Mouse (Mus musculus): Measurements from ENCODE around the gene Phtf2. TPM values are rescaled to one million over a fixed set of nuclear protein-coding genes. Genes with fewer than 3 reads are reported as not detected.
A peak's percentile ranks its signal among the peaks of the same experiment; 100 is the strongest.

Gene Phtf2
- polyA plus RNA-seq, 1 experiment = 2.7 TPM

DNA sequence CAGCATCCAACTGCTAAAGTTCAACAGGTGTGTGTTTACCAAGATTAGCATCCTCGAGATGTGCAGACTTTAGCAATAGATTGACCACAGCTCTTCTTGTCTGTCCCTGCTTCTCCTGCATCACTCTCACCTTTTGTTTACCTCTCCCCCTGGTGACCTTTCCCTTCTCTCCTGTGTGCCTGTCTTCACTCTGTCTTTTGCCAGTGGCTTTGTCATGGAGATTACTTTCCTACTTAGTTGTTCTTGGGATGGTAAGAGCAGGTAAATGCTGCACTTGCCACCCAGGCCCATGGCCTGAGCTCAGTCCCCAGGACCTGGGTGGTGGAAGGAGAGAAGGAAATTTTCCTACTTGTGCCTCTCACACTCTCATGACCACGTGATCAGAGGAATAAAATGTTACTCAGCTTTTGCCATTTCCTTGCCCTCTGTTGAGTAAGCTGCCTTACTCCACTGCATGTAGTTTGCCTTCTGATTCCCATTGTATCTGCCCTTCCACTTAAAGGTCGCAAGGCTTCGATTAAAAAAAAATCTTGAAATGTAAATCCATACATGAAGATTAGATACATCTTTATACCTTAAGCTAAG, 2.2 kb upstream of the Phtf2 start:
- TF ChIP-seq POLR2A (IDR thresholded peaks at IDR 0.05; ENCODE audit: control insufficient read depth, low read depth, low read length) = no peak
- TF ChIP-seq CTCF (IDR thresholded peaks at IDR 0.05; ENCODE audit: control insufficient read depth, insufficient read depth, insufficient replicate concordance, low read depth, low read length) = no peak
- Histone ChIP-seq H3K4me3 (ENCODE audit: control insufficient read depth, low read depth, low read length) (no peak overlapping the region), H3K4me1 (ENCODE audit: control insufficient read depth, insufficient read depth, low read length) (peaks cover 4% of the 10 kb centered on the region; the same call in 1 of the 2 replicates), H3K27me3 (ENCODE audit: control insufficient read depth, insufficient read depth, low read length) (no peaks in the 10 kb centered on the region), H3K36me3 (ENCODE audit: control insufficient read depth, insufficient read depth, low read length) (no peaks in the 10 kb centered on the region), H3K27ac (ENCODE audit: control insufficient read depth, insufficient read depth, low read depth, low read length) (no peak overlapping the region)

- Histone ChIP-seq H3K27ac (ENCODE audit: control insufficient read depth, insufficient read depth, low read depth, low read length) (peak overlapping the region; percentile 87), H3K27me3 (ENCODE audit: control insufficient read depth, insufficient read depth, low read length) (no peaks in the 10 kb centered on the region), H3K4me3 (ENCODE audit: control insufficient read depth, low read depth, low read length) (peak overlapping the region; percentile 95), H3K36me3 (ENCODE audit: control insufficient read depth, insufficient read depth, low read length) (no peaks in the 10 kb centered on the region), H3K4me1 (ENCODE audit: control insufficient read depth, insufficient read depth, low read length) (peaks cover 4% of the 10 kb centered on the region; the same call in 1 of the 2 replicates)
- TF ChIP-seq CTCF (IDR thresholded peaks at IDR 0.05; ENCODE audit: control insufficient read depth, insufficient read depth, insufficient replicate concordance, low read depth, low read length) = no peak
These were observed 838 bp downstream of the Phtf2 start for GRCm38 (mm10) chr5:20880797-20881775.

DNA sequence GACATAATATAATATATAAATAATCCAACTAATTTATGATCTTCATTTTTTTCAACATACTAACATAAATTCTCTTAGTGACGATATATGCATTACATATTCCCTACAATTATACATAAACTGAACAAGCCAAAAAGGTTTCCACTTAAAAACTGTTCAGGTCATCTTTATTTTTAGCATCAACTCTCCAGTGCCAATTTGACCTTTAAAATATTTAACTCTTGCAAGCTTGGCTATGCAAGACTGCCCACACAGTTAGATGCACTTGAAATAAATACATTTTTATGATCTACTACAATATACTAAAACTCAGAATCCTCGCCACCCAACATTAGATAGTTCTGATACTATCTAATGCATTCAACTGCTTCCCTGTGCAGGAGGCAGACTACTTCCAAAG, 1.5 kb downstream of the Phtf2 start:
- Histone ChIP-seq H3K36me3 (ENCODE audit: control insufficient read depth, insufficient read depth, low read length) (no peaks in the 10 kb centered on the region), H3K27ac (ENCODE audit: control insufficient read depth, insufficient read depth, low read depth, low read length) (no peak overlapping the region), H3K27me3 (ENCODE audit: control insufficient read depth, insufficient read depth, low read length) (no peaks in the 10 kb centered on the region), H3K4me3 (ENCODE audit: control insufficient read depth, low read depth, low read length) (no peak overlapping the region), H3K4me1 (ENCODE audit: control insufficient read depth, insufficient read depth, low read length) (peaks cover 4% of the 10 kb centered on the region; the same call in 1 of the 2 replicates)
- TF ChIP-seq POLR2A (IDR thresholded peaks at IDR 0.05; ENCODE audit: control insufficient read depth, low read depth, low read length) (no peak), CTCF (IDR thresholded peaks at IDR 0.05; ENCODE audit: control insufficient read depth, insufficient read depth, insufficient replicate concordance, low read depth, low read length) (no peak)

DNA sequence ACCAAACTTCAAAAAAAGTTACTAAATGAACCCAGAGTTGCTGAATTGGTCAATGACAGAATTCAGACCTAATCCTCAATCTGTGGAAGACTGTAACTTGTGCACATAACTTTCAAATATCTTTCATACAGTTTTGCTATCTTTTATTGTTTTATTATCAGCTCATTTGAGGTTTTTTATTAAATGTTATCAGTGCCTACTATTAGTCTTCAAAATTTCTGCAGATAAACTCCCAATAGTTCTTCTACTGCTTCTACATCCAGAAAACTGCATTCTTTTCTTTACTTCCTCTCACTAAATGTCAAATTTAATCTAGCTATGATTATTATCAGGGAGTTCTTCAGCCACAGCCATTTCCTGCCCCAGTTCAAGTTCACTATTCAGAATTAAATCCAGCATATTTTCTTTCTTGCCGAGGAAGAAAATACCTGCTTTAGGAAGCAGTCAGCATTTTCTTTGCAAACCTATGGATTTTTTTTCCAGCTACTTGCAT, 4.9 kb downstream of the Phtf2 start:
- no peaks in the 10 kb centered on the region for H3K4me1 ChIP-seq (ENCODE audit: control insufficient read depth, insufficient read depth, low read length)
- H3K27me3 ChIP-seq (ENCODE audit: control insufficient read depth, insufficient read depth, low read length) = no peaks in the 10 kb centered on the region
- no peak overlapping the region for H3K4me3 ChIP-seq (ENCODE audit: control insufficient read depth, low read depth, low read length)
- H3K27ac ChIP-seq (ENCODE audit: control insufficient read depth, insufficient read depth, low read depth, low read length) = no peak overlapping the region
- TF ChIP-seq POLR2A (IDR thresholded peaks at IDR 0.05; ENCODE audit: control insufficient read depth, low read depth, low read length) = no peak
- TF ChIP-seq CTCF (IDR thresholded peaks at IDR 0.05; ENCODE audit: control insufficient read depth, insufficient read depth, insufficient replicate concordance, low read depth, low read length) = no peak
- no peaks in the 10 kb centered on the region for H3K36me3 ChIP-seq (ENCODE audit: control insufficient read depth, insufficient read depth, low read length)

DNA sequence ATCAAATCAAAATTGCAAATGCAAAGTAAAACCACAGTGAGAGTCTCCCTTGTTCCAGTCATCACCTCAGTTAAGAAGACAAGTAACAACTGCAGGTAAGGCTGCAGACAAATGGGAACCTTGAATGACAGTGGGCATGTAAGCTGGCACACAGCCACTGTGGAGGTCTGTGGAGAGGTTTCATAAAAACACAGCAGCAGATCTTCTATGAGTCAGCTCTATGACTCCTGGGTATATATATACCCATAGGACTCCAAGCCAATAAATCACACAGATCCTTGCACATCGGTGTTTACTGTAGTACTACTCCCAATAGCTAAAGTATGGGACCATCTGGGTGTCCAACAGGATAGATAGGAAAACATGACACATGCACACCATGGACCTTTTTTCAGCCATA, 8.8 kb downstream of the Phtf2 start:
- Histone ChIP-seq H3K27ac (ENCODE audit: control insufficient read depth, insufficient read depth, low read depth, low read length) (no peak overlapping the region), H3K4me3 (ENCODE audit: control insufficient read depth, low read depth, low read length) (no peak overlapping the region), H3K27me3 (ENCODE audit: control insufficient read depth, insufficient read depth, low read length) (no peaks in the 10 kb centered on the region), H3K36me3 (ENCODE audit: control insufficient read depth, insufficient read depth, low read length) (no peaks in the 10 kb centered on the region), H3K4me1 (ENCODE audit: control insufficient read depth, insufficient read depth, low read length) (no peaks in the 10 kb centered on the region)
- TF ChIP-seq CTCF (IDR thresholded peaks at IDR 0.05; ENCODE audit: control insufficient read depth, insufficient read depth, insufficient replicate concordance, low read depth, low read length) (no peak), POLR2A (IDR thresholded peaks at IDR 0.05; ENCODE audit: control insufficient read depth, low read depth, low read length) (no peak)

DNA sequence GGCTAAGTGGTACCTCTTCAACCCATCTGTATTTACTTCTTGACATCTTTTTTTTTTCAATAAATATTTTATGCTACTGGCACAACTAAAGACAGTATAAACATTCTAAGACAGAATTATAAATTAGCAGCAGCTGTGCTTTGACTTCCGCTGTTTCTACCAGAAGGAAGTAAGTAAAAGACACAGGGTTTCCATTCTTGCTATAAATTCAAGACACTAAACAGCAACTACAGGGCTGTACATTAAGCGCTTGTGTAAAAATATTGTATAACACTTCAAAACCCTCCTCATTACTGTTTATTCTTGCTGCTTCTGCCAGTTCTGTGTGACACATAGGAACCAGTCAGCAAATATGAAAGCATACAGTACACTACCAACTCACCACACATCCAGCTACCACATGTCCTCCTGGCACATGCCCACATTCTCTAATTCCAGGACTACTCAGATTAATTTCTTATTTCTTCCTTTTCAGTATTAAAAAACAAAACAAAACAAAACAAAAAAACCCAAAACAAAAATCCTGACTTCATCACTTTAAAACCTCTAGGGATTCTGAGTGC, 16.6 kb downstream of the Phtf2 start:
- no peaks in the 10 kb centered on the region for H3K36me3 ChIP-seq (ENCODE audit: control insufficient read depth, insufficient read depth, low read length)
- H3K4me3 ChIP-seq (ENCODE audit: control insufficient read depth, low read depth, low read length) = no peak overlapping the region
- H3K27me3 ChIP-seq (ENCODE audit: control insufficient read depth, insufficient read depth, low read length) = no peaks in the 10 kb centered on the region
- H3K27ac ChIP-seq (ENCODE audit: control insufficient read depth, insufficient read depth, low read depth, low read length) = no peak overlapping the region
- no peak for TF ChIP-seq POLR2A (IDR thresholded peaks at IDR 0.05; ENCODE audit: control insufficient read depth, low read depth, low read length)
- no peaks in the 10 kb centered on the region for H3K4me1 ChIP-seq (ENCODE audit: control insufficient read depth, insufficient read depth, low read length)

Measured in testis, adult 2 months (tissue).